Mouse (Mus musculus) embryonic fibroblast, embryonic 13.5 days (primary cell): ENCODE measurements at regions not wholly inside any gene's neighbourhood (a gene's known extent, or its start where the extent isn't known, plus 50 kb on each side); places are given as distances from the start of the nearest gene placed in this dataset.

Source experiments
- H3K27ac ChIP-seq: 2 replicates; pipeline ENCODE4 v1.5.1; 2012; ENCODE audit warnings: low read length, control low read depth, inconsistent platforms; ENCODE audit not compliant: insufficient read depth
- H3K4me1 ChIP-seq: 2 replicates; pipeline ENCODE4 v1.6.1; 2011; ENCODE audit warnings: low read length; ENCODE audit not compliant: control insufficient read depth, insufficient read depth
- H3K4me3 ChIP-seq: 2 replicates; pipeline ENCODE4 v1.5.1; 2011; ENCODE audit warnings: mild to moderate bottlenecking, control low read depth, low read length; ENCODE audit not compliant: insufficient read depth
- CTCF ChIP-seq: IDR thresholded peaks from 2 replicates; pipeline ENCODE4 v1.5.1; 2011; ENCODE audit warnings: mild to moderate bottlenecking, control low read depth, low read length, moderate library complexity, borderline replicate concordance; ENCODE audit not compliant: insufficient read depth
- POLR2A ChIP-seq: IDR thresholded peaks from 2 replicates; pipeline ENCODE4 v1.6.1; 2011; ENCODE audit warnings: low read depth, mild to moderate bottlenecking, control low read depth, low read length, moderate library complexity

DNA sequence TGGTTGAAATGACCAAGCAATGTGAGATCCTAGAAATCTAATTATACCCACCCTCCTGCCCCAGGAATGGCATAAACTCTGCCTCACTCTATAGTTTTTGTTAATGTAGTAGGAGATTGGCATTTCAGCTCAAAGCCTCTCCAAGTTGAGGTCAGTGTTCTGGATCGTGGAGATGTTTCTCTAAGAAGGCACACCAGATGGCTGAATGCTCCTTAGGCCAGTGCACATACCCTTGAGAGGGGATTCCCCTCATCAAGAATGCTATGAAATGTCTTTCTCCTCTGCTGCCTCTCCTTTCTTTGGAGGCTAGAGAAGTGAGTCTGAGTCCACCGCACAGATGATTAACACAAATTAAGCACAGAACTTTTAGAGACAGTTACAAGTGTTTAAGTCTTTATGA, 214.7 kb upstream of the N6amt1 start:
- TF ChIP-seq POLR2A (no peak), CTCF (no peak)
- H3K27ac ChIP-seq: no peak overlapping the region
- H3K4me3 ChIP-seq: no peak overlapping the region
- H3K4me1 ChIP-seq: no peaks in the 10 kb centered on the region

DNA sequence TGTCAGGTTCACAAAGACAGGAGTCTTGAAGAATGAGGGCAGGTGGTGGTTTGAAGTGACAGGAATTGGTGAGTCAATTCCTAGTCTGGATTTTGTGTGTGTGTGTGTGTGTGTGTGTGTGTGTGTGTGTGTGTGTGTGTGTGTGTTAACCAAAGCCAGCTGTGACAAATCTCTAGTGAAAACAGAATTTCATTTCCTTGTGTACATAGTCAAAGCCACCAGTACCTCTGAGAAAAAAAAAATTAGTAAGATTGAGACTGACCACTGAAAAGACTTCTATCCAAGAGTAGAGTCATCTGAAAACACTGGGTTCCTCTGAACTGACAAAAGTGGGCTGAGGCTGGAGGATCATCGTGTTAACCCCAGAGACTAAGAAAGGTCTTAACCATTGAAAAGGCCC, 217.5 kb upstream of the N6amt1 start:
- Histone ChIP-seq H3K4me3 (no peak overlapping the region), H3K27ac (no peak overlapping the region), H3K4me1 (no peaks in the 10 kb centered on the region)
- no peak for TF ChIP-seq POLR2A
- no peak for TF ChIP-seq CTCF

DNA sequence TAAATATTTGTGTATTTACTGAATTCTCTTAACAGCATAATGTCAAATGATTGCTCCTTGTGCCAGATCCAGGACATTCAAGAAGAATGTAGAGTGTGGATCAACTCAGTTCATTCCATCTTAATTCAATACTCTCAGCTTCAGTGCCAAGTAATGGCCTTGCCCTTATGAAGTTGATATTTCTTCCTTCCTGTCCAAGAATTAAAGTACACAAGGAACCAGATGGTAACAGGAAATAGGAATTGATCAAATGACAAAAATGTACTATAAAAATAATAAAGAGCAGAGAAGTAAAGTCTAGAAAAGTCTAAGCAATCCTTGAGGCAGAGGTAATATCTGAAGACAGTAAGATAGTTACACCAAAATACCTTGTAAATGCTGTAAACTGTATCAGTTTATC, 219.5 kb upstream of the N6amt1 start:
- no peak for TF ChIP-seq POLR2A
- no peak for TF ChIP-seq CTCF
- Histone ChIP-seq H3K4me1 (no peaks in the 10 kb centered on the region), H3K4me3 (no peak overlapping the region), H3K27ac (no peak overlapping the region)

DNA sequence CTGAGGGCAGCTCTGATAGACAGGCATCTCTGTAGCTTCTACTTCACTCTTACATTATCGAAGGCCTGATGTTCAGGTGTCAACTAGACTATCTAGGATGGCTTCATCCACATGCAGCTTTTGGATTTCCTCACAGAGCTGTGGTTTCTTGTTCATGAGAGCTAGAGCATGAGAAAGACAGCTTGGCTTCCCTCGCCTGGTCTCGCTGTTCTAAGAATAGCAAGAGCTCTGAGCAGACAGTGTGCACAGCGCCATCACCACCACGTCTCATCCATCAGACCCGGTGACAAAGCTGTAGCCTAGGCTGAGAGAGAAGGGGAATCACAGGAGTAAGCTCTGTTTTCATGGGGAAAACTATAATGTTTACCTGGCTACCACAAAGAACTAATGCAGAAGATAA, 220.1 kb upstream of the N6amt1 start:
- no peaks in the 10 kb centered on the region for H3K4me1 ChIP-seq
- H3K4me3 ChIP-seq: no peak overlapping the region
- no peak overlapping the region for H3K27ac ChIP-seq
- TF ChIP-seq CTCF (no peak), POLR2A (no peak)

DNA sequence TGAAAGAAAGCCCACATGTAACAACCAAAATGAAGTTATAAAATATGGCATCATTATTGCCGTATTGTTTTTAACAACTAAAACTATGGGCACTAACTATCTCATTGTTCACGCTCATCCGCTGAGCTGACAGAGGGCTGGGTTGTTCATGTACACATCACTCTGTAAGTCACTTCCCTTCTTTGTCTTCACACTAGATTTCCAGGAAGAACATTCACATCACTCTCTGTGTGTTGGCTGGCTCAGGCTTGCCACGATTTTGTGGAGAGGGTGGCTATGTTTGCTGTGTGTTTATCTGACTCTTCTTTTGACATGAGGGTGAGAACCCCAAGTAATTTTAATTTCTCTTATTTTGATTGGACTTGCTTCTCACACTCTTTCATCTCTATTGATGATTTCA, 221.9 kb upstream of the N6amt1 start:
- no peak for TF ChIP-seq CTCF
- TF ChIP-seq POLR2A: no peak
- H3K27ac ChIP-seq: no peak overlapping the region
- no peak overlapping the region for H3K4me3 ChIP-seq
- no peaks in the 10 kb centered on the region for H3K4me1 ChIP-seq

DNA sequence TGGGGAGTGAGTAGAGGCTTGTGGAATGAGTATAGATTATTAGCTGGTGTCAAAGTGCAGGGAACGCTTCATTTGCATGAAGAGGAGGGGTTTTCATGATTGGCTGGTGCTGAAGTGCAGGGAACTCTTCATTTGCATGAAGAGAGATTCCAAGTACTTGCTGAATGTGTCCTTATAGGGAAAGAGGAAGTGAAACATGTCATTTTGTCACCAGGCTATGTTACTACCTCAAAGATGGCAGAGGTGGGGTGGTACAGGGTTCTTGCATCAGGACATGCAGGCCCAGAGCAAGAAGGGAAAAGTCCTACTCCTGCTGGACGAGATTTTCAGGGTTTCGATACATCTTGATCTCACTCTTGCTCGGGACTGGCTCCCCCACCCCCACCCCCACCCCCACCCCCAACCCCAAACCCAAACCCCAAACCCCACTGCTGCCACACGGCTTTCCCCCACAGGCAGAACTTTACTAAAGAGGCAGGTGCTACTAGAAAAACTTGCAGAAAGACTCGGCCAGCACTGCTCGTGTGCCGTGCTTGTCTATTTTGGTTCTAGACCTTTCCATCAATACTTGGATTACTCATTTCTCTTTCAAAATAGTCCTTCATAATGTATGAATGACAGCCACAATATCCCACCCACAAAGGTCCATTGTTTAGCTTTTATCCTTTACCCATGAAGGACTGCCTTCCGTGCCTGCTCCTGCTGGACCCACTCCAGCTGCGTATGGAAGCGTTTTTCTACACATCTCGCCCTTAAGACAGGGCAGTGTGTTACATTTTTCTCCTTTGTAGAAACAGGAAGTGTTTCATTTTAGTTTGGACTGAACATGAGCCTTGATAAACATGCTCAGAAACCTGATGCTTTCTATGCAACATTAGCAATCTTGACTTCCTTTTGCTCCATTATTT, 223.0 kb upstream of the N6amt1 start:
- no peak overlapping the region for H3K4me3 ChIP-seq
- TF ChIP-seq CTCF (no peak), POLR2A (no peak)
- H3K4me1 ChIP-seq: no peaks in the 10 kb centered on the region
- no peak overlapping the region for H3K27ac ChIP-seq

DNA sequence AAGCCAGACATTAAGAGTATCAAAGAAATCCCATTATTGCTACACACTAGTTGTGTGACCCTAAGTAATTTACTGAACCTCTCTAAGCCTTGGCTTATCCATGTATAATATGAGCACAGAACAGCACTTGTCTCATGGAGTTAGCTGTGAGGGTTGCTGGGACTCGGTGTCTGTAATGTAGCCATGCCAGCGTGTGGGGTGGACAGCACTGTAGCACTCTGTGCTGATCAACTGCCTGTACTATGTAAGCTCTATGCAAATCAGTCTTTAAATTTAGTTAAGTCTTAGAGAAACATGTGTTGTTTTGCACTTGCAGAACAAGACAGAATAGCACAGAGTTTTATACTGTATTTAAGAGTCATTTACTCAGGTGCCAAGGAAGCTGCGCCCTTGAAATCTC, 225.0 kb upstream of the N6amt1 start:
- Histone ChIP-seq H3K27ac (no peak overlapping the region), H3K4me3 (no peak overlapping the region), H3K4me1 (no peaks in the 10 kb centered on the region)
- no peak for TF ChIP-seq POLR2A
- no peak for TF ChIP-seq CTCF

DNA sequence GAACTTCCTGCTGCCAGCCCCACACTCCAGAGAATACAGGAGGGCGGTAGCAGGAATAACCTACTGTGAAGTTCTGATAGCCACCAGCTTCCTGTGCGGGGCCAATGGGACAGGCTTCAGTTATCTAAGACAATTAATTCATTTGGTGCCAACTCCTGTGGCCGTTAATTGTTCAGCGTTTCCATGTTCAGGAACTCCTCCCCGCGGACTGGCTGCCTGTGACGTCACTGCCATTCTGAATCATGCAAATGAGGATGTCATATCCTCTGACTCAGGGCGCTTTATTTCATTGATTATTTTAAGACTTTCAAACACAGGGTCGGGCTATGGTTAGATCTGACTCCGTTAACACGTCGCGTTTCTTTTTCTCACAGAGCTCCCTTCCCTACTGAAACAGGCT, 225.8 kb upstream of the N6amt1 start:
- H3K27ac ChIP-seq: no peak overlapping the region
- TF ChIP-seq CTCF (no peak), POLR2A (no peak)
- no peak overlapping the region for H3K4me3 ChIP-seq
- no peaks in the 10 kb centered on the region for H3K4me1 ChIP-seq

DNA sequence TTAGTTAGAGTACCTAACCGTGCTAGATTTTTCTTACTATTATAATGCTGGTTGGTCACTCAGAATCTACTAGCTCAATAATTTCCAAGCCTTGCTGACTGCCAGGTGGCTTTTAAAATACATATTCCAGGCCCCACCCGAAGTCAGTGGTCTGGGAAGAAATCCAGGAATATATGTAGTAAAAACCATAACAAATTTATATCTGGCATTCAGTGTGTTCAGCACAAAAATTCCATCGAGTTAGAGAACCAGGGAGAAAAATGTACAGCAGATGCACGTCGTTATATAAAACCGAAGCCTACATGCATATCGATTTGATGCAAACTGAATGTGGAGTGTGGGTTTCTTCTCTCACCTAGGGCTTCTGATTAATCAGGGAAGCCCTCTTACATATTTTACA, 229.5 kb upstream of the N6amt1 start:
- Histone ChIP-seq H3K4me3 (no peak overlapping the region), H3K4me1 (no peaks in the 10 kb centered on the region), H3K27ac (no peak overlapping the region)
- no peak for TF ChIP-seq CTCF
- no peak for TF ChIP-seq POLR2A

DNA sequence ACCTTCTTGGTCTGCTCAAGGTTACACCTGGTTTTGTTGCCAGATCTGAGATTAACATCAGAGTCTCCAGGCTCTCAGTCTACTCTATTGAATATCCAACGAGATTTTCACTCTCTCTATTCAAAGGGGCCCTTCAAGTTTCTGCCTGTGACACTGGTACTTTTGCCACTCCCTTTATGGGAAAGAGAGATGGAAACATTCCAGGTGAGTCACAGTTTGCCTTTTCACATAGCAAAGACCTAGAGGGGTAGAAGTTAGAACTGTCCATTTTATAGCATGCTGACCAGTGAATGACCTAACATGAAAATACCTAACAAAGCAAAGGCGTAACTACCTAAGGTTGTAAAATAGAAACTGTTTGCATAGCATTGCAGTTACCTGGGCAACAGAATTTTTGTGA, 250.4 kb upstream of the N6amt1 start:
- Histone ChIP-seq H3K4me1 (0 out of 2 replicates have a peak, but pooled peaks cover 3% of the 10 kb centered on the region), H3K27ac (no peak overlapping the region), H3K4me3 (no peak overlapping the region)
- TF ChIP-seq POLR2A (no peak), CTCF (no peak)
